Mouse (Mus musculus) CD8-positive naive resting alpha-beta T cell, adult 2 months (primary cell): ENCODE results near the gene Tsfm.

Experiments
- DNase-seq, 2 experiments: peaks; one replicate each; pipeline ENCODE4 v3.0.0; 2022; ENCODE audit warnings: low read depth in 2 of 2, low spot score in 2 of 2

Gene Tsfm

DNA sequence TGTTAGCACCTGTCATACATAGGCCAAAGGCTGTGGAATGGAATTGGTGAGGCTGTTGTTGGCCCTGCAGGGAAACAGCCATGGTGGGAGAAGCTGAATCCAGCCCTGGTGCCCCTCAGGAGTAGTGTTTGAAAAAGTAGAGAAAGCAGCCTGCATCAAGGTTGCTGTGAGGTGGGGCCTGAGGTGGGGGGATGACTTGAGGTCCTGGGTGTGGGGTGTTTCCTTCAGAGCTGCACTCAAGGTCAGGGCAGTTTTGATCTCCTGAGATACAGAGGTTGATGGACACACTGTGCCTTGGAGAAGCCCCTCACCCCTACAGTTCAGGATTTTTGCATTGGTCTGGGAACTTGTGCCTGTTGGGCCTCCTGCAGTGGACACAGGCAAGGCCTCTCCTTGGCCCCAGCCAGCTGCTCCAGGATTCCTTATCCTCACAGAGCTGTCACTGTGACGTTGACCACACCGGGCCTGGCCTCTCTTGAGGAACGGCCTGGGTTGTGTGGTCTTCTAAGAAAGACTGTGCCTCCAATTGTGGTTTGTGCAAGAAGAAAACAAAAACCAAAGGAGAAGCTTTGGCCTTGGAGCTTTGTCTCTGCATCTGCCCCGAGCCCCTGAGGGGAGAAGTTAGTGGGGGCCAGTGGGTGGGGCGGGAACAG lies 42.0 kb downstream of the Tsfm start:
- no peak for DNase-seq

DNA sequence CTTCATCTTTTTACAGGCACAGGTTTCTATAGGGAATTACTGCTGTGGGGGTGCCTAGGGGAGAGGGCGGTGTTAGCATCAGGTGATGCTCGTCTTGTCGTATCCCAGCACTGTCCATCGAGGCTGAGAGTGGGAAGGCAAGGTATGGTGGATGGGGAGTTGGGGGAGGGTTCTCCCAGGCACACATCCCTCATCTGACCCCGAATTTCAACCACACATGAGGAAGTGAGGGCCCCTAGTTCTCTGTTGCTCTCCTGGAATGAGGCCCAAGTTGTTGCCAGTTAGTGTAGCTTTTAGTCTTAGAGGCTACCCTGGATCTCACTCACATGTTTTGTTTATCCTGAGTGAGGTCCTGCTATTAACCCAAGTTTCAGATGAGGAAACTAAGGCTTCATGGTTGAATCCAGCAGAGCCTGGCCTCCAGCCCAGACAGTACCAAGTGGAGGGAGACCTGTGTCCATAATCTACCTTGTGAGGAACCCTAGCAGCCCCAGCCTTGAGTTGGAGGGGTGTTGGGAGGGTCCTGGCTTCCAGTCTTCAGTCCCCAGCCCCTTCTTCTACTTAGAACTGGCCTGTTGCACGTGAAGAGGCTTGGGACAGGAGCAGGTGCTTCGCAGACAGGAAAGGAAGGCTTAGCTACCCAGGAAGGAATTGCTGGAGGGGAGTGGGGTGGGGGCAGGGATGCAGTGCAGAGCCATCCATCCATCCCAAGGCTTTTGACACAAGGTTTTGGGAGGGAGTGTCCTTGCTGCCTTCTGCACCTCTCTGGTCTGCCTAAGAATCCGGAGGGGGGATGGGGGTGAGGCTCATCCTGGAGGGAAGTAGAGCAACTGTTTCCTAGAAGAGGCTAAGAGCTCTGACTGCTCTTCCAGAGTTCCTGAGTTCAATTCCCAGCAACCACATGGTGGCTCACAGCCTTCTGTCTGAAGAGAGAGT lies 43.2 kb downstream of the Tsfm start:
- DNase-seq = no peak

DNA sequence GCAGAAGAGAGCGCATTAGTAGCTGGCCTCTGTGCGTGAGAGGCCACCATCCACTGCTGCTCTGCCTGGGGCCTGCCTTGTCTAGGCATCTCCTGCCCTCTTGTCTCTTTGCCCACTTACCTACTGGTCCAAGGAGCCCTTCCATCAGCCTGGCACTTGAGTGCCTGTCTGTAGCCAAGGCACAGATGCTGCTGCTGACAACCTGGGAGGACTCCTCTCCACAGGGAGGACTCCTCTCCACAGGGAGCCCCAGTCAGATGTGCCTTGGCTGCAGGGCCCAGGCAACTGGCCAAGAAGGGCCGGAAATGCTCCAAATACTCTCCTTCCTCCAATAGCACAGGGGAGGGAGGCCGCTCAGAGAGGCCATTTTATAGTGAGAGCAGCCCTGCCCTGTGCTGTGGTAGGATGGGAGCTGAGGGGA lies 44.1 kb downstream of the Tsfm start:
- no peak for DNase-seq

DNA sequence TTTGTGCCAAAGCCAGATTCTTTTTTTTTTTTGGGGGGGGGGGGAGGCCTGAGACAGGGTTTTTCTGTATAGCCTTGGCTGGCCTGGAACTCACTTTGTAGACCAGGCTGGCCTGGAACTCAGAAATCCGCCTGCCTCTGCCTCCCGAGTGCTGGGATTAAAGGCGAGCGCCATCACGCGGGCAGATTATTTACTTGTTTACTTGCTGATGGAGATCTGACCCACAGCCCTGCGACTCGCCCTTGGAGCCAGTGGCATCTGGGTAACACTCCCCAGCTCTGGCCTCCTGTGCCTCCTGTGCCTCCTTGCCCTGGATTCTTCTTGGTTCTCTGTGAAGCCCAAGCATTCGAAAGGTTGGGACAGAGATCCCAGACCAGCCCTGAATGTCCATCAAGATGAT lies 45.1 kb downstream of the Tsfm start:
- no peak for DNase-seq

DNA sequence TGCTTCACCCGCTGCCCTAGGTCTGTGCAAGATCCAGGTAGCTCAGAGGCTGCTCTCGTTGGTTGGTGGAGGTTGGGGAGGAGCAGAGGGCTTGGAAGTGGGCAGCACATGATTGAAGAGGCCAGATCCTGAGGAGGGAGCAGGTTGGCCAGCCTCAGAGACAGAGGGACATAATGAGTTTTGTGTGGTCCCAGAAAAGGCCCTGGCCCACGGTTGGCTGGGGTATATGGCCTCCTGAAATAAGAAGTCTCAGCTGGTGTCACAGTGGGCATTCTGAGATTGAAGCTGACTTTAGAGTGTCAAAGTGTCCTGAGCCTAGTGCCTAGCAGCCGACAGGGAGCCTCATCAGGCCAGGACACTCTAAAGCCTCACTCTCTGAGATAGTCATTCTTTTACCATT lies 45.5 kb downstream of the Tsfm start:
- no peak for DNase-seq

DNA sequence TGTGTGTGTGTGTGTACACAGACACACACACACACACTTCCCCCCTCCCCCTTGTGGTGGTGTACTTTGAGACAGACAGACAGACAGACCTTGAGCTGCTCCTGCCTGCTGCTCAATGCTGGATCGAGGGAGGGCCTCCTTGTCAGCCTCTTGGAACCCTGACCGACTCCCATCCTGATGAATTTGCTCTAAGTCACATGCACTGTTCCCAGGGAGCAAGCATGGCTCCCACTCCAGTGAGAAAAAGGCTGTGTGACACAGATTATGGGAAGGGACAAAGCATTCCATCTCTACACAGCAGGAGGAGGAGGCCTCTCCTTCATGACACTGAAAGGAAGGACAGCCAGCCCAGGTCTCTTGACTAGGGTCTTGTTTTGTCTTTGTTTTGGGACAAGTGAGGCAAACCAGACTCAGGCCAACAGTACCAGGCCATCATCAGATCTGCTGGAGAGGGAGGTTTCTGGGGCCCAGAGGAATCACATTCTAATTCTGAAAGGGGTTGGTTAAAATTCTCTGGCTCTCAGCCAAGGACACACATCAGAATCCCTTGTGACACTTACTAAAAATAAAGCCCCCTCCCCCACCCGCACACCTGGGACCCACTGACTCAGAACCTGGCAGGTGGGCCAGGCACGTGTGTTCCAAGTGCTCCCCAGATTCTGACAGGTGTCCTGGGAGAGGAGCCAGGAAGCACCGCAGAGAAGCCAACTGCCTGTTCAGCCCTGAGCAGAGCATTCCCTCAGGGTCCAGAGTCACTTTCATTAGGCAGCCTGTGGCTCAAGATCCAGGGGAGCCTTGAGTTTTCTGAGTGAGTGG lies 46.2 kb downstream of the Tsfm start:
- no peak for DNase-seq

DNA sequence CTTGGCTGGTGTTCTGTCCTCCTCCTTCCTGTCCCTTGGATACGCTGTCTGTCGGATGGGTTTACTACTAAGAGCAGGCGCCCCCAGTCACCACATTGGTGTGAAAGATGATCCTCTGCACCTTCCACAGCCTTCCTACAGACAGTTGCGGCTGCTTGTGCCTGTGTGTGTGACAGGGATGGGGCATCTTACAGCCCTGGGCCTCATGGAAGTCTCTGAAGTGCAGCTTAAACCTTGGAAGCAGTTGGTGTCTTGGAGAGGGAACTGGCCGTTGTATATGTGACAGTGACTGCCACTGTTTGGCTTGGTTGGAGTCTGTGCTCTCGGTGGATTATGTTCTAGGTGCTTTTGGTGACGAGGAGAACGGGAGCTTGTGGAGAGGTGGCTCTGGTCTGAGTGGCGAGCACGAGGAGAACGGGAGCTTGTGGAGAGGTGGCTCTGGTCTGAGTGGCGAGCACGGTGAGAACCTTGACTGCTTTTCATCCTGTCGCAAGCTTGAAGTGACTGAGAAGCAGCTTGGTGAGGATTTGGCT lies 47.4 kb downstream of the Tsfm start:
- DNase-seq = no peak

DNA sequence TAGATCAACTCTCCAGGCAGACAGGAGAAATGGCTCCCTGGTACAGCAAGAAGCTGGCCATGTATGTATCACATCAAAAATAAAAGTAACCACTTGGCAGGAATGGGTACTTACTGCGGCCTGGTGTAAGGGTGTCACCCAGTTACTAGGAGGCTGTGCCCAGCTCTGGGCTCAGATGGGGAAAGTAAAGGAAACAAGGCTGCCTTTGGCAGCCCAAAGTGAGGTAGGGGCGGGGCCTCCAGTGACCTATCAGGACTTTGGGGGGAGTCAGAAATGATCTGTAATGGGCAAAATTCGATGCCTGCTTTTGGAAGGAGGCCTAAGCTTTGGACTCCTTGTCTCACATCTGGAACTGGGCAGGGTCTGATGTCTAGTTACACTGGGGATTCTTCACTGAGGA lies 48.9 kb downstream of the Tsfm start:
- DNase-seq = no peak

DNA sequence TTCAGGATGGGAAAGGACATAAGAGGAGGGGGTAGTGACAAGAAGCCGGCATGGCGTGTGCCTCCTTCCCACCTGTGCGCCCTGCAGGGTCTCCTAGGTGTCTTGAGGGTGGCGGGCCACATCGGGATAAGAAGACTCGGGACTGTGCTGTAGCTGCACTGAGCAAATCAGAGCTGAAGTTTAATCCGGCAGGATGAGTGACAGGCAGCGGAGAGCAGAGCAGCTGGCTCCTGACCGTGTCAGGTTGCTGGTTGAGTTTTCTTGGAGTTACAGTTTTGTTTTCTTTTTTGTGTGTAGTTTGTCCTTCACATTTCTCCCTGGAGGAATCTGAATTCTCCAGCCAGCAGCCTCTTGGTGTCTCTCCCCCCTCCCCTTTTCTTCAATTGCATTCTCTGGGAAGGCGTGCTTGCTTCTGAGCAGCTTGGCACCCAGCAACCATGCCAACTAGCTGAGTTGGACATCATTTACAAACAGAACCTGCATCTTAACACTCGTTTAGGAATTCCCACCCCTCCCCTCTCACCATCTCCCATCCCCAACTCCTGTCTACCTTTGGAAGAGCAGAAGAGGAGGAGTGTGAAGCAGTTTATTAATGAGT lies 49.6 kb downstream of the Tsfm start:
- no peak for DNase-seq

DNA sequence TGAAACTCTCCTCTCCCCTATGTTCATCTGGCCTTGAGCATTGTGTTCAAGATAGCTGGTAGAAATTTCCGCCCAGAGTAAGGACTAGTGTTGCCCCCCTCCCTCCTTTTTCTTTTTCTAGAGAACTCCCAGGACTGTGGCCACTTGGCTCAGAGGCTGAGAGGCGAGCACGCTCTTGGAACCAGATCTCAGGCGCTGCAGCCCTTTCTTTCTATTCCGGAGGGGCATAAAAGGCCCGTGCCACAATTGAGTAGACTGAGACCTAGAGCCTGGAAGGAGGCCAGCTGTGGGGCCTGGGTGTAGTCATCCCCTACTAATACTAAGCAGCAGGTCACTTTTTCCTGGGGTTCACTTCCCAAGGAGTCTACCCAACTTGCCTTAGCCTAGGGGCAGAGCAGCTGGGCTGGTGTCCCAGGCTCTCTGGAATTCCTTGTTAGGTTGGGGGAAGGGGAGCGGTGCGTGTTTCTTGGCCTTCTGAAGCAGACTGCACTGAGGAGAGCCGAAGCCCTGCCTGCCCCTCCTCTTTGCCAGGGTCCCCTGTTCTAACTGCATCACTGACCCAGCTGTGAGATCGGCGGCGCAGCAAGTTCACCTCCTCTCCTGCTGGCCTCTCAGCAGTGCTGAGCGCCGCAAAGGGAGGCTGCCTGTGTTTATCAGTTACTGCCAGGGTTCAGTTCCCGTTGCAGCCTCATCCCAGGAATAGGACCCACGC lies 50.3 kb downstream of the Tsfm start:
- DNase-seq = no peak

DNA sequence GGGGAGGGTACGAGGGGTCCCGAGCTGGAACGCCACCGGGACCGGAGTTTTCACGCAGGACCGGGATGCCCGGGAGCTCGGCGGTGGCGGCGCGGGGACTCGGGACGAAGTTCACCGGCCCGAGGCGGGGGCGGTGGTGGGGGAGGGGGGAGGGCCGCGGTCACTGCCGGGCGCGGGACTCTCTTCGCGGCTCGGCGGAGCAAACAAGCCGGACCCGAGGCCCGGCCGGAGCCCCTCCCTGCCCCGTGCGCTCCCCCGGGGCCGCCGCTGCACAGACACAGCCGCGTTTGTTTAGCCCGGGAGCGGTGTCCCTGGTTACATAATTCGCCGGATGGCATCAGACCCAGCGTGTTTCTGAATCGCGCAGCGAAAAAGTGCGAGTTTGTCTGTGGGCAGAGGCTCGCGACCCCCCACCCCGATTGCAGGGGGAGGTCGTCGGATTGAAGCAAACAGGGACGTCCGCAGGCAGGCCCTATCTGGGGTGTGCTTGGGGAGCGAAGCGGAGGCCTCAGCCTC lies 50.9 kb downstream of the Tsfm start:
- DNase-seq = peak in 1 of 2 experiments; percentile 15

DNA sequence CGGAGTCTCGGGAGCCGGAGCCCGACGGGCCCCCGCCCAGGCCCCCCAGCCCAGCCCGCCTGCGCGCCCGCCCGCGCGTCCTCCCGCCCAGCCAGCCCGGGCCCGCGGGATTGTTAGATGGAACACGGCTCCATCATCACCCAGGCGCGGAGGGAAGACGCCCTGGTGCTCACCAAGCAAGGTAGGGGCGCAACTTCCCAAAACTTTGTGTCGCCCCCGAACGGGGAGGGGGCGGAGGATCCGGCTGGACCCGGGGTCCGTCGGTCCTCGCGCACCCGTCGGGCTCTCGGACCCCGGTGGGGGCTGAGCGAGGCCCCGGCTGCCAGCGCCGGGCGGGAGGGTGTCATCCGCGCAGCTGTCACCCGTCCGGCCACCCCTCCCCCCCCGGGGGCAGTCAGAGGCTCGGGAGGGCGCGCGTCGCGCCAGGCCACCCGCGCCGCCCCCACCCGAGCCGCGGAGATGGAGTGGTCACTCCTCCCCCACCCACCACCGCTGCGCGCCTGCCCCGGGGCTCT lies 51.5 kb downstream of the Tsfm start:
- DNase-seq = peak; percentile 10 to 18

DNA sequence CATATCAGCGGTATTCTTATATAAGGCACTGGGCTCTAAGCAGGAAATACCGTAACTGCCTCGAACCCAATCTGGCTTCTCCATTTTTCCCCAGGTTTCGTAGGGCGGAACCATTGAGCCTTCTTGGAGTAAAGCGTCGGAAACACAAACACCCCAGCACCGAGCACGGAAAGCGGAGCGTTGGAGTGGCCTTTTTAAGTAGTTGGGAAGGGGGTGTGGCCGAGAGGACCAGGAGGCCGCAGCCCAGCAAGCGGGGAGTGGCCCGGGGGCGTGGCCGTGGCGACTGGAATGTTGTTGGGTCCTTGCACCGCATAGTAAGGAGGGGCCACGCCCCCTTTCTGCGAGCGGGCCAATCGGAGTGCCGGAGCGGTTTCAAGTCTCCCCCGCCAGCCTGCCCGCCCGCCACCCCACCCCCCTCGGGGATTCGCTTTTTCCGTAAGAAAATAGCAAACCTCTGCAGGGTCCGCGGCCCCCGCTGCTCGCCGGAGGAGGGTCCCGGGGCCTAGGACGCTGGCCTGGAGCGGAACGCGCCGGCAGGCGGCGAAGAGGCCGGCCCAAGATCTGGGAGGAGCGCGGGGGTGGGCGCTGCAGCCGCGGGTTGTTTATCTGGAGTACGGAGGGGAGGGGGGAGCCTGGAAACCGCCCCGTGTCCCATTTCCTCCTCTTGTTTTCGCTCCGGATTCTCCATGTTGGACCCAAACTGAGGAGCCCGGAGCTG lies 52.2 kb downstream of the Tsfm start, which contains the start of gene Ctdsp2:
Ctdsp2 (plus strand) TSS at position 441 of the 718 bp plus-strand sequence.
- peak; percentile 65 to 78 for DNase-seq

DNA sequence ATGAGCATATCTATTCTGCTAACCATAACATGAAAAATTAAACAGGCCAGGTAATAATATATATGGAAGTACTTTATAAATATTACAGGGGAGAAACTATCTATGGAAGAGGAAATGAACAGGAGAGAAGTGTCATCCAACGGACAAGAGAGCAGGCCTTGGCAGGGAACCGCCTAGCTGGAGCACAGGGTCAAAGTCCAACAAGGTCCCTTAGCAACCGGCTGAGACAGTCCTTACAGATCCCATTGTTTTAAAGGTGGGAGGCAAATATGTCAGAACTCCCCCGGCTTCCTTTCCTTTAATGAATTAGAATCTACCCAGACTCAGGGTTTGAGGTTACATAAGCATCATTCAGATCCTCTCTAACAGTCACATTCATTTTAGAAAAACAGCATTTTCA lies 53.6 kb downstream of the Tsfm start:
- DNase-seq = no peak

DNA sequence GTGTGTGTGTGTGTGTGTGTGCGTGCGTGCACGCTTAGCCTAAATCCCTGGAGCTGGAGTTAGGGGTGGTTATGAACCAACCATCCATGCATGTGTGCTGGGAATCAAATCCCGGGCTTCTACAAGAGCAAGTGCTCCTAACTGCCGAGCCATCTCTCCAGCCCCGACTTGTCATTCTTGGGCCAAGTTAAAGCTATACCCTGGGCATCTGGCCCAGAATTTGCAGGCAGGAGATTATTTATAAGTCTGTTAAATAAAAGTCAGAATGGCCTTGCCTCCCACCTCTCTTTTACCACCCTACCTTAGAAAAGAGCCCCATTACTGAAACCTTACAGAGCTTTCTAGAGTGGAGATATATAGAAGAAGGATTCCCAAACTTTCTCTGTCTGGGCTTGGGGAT lies 54.9 kb downstream of the Tsfm start:
- DNase-seq = no peak

DNA sequence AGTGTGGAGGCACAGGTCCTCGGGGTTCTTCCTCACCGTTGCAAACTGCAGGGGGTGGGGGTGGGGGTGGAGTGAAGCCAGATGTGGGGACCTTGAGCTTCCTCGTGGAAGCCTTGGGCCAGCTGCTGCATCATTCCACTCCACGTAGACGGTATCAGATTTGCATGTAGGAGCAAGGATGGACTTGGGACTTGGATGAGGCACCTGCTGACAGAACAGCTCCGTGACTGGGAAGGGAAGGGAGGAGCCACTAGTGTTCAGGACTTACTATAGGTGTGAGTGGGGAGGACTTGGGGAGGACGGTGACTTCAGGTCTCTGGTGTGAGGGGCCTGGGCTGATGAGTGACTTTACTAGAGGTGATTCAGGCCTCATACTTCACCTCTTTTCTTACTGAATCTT lies 57.7 kb downstream of the Tsfm start:
- DNase-seq = no peak

DNA sequence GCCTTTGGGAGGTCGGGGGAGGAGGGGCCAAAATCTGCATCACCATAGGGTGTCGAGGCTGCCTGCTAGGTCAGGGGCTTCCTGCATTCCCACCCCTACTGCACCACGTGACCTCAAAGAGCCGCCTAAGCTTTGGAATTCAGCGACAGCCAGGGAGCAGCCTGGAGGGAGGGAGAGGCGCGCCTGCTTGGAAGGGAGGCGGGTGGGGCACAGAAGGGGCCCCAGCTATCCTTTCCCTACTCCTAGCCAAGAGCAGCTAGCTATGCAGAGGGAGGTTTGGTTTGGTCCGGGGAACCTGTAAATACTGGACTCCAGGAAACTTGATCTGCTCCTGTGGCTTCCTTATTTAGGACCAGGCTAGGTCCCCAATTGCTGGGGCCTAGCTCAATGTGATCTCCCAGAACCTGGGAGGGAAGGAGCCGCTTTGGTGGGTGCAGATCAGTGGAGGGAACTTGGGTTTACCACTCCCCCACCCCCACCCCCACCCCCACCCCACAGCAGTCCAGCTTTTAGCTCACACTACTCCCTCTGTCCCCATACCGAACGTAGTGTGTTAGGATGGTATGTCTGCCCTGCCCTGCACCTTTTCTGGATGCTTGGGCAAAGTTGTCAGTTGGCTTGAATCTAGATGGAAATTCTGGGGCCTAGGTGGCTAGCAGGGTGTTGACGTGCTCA lies 58.5 kb downstream of the Tsfm start:
- no peak for DNase-seq

DNA sequence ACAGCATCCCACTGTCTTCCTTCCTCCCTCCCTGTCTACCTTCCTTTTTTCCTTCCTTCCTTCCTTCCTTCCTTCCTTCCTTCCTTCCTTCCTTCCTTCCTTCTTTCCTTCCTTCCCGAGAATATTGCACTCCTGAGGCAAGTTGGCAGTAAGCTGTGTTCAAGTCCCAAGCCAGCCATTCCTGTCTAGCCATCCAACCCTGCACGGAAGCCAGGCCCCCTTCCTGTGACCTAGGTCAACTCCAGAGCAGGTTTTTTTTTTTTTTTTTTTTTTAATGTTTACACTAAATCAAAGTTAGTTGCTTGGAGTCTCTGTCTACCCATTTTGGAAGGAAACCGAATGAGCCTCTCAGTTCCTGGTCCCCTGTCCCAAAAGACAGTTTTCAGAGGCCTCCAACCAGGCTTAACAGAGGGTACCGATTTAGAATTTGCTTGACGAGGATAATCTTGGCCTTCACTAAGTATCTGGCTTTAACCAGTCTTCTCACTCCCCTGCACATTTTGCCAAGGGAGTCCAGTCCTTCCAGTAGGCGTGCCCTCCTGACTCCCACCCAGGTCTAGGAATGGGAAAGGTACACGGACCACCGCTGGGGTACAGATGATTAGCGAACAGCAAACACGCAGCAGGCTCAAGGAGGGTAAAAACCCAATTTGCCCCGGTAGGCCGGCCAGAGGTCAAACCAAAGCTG lies 59.1 kb downstream of the Tsfm start:
- no peak for DNase-seq
